Mouse (Mus musculus) c-Kit-positive CD71-positive TER-119-positive erythroid progenitor cells, embryonic 14.5 days (primary cell): ENCODE measurements around the gene Lpxn.

Source experiments
- DNase-seq: peaks from one replicate; pipeline ENCODE4 v3.0.0-alpha.2; 2013; ENCODE audit warnings: low spot score

Gene Lpxn

DNA sequence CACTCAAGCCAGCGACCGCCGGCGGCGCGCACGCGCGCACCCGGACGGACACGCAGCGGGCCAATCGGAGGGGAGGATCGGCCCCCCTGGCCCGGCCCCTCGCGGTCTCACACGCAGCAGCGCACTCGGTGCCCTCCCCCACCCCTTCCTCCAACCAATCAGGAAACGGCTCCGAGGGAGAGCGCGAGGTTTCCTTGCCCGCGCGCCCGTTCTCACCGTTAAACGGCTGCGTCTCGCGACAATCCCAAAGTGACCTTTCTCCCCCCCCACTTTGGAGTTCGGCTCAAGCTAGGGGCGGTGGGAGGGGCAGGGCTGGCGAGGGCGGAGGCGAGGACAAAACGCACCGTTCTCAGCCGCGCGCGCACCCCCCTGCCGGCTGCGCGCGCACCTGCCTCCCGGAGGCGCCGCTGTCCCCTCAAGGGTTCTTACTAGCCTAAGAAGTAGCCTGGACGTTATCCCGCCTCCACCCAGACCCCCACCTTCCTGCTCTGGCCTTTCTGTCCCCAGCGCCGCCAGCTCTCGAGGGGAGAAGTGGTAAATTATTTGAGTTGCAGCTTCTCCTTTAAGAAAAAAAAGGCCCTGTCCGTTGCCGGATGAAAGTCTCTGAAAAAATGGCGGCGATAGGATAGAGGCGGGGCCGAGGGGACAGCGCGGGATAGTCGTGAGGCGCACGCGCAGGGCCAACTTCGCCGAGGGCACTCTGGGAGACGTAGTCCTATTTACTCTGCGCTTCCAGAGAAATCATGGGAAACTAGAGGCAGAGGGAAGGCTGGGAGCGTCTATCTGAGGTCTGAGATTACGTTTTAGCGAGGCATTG, at the start of gene Lpxn, which contains the start of gene Zfp91:
Gene Lpxn (plus strand): TSS at position 683 of the 817 bp plus-strand sequence.
Gene Zfp91 (minus strand): TSS at position 616 of the 817 bp plus-strand sequence.
- peak; percentile 94 for DNase-seq

DNA sequence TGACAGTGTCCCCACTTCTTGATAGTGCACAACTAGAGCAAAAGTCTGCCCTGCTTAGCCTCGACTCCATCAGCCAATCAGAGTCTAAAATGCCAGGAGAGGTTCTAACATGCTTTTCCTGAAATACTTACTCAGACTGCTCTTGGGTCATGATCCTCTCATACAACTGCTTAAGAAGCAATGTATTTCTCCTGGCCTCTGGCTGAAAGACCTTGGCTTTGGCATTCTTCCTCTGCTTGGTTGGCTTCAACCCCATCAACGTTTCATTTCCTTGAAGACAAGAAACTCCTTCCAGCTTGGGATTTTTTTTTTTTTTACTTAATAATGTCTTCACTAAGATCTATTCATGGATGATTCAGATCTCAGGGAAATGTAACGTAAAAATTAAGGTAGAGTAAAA, 39.7 kb upstream of the Lpxn start:
- DNase-seq, result no peak

DNA sequence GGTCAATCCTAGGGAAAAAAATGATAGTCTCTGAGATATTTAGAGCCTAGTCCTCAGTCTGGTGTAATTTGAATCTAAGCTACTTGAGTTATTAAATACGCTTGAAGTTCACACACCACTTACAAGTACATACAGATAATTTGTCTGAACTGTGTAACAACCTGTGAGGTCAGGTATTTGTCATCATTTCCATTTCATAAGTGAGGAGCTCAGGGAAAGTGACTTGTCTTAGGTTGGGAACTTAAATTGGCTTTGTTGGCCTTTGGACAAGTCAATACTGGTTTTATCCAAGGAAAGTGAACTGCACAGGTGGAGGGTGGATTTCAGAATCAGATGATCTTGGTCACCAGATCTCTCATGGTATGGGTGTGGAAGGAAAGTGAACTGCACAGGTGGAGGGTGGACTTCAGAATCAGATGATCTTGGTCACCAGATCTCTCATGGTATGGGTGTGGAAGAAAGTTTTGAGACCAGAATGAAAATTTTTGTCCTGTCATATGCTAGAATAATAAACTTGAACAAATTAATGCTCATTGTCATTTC, 37.0 kb upstream of the Lpxn start:
- no peak for DNase-seq

DNA sequence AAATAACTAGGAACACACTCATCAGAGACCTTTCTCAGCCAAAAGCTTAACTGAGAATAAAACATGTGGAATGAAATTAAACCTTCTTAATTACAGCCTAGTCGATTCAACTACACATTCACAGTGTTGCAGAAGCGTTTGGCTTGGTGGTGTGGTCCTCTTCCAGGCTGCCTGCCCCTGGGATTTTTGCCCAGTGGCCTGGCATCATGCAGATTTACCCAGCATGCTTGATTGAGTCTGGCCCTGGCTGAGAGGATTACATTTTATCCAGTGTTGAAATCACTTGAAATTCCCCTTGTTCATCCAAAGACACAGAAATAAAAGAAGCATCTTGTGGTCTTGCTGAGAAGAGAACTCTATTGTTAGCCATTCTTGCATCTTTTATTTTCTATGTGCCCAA, 36.3 kb upstream of the Lpxn start:
- no peak for DNase-seq

DNA sequence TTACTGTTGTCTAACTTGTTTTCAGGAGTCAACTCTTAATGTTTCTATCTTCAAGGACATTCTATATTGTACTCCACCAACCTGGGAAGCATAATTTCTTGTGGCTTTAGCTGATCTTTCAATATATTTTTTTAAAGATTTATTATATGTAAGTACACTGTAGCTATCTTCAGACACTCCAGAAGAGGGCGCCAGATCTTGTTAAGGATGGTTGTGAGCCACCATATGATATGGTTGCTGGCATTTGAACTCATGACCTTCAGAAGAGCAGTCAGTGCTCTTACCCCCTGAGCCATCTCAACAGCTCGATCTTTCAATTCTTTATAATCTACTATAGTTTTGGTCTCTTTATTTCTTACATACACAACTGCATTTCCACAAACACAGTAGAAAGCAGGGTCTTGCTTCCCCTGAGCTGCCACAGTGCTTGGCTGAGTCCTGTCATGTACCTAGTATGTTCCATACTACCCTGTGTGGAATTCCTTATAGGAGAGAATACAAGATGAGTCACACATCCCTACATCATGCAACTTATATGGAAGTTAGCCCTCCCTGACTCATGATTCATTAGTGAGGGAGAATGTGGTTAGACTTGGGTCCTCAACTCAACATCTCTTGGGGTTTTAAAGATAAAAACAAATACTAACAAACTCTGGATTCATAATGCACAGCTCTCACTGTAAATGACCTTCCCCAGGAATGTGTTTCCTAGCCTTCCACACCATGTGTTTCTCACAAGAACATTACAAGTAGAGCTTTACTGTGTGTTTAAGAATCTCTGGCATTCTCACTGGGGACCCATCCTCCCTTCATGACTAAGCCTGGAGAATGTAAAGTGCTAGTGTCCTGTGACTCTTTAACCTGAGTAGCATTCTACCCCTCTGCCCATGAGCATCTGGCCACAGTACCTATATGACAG, 33.5 kb upstream of the Lpxn start:
- DNase-seq, result no peak

DNA sequence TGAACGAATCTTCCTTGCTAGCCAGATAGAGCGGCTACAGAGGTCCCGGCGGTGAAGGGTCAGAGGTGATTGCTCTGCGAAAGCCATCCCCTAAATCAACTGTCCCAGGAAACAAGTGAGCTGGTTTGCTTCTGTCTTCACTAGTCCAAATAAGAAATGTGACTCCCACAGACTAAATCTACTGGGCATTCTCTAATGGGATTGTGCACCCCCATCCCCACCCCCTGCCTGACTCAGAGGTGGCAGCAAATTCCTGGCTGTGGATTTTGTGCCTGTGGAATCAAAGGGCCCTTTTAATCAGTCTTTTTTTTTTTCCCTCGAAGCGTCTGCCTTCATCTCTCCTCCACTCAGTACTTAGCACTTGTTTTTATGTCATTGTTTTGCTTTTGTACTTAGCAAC, 30.7 kb upstream of the Lpxn start, which contains the start of gene Cntf:
Gene Cntf (minus strand): TSS at position 325 of the 400 bp plus-strand sequence.
- DNase-seq, result no peak

DNA sequence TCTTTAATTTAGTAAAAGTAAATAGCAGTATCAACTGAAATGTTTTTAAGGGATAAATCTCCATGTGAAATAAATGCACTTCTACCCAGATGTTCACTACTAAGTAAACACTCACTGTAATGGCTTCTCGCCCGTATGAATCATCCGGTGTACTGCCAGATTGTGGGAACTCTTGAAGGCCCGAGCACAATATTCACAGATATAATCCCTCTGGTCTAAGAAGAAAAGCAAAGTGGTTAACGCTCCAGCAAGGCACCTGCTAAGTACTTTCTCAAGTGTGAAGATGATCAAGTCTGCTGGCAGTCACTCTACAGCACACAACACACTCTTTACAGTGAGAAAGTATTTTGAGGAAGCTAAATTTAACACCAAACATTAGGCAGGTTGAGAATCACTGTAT, 25.1 kb upstream of the Lpxn start:
- DNase-seq, result no peak

DNA sequence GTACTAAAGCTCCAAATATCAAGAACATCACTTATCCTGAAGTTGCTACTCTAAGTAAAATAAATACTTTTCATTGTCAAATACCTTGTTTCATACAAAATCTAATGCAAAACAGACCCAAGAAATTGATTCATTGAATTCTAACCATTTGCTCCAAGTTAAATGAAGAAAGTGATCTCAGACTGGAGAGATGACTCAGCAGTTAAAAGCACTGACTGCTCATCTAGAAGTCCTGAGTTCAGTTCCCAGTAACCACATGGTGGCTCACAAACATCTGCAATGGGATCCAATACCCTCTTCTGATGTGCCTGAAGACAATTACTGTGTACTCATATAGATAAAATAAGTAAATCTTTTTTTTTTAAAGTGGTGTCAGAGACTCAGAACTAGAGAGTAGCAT, 15.6 kb upstream of the Lpxn start:
- DNase-seq, result no peak

DNA sequence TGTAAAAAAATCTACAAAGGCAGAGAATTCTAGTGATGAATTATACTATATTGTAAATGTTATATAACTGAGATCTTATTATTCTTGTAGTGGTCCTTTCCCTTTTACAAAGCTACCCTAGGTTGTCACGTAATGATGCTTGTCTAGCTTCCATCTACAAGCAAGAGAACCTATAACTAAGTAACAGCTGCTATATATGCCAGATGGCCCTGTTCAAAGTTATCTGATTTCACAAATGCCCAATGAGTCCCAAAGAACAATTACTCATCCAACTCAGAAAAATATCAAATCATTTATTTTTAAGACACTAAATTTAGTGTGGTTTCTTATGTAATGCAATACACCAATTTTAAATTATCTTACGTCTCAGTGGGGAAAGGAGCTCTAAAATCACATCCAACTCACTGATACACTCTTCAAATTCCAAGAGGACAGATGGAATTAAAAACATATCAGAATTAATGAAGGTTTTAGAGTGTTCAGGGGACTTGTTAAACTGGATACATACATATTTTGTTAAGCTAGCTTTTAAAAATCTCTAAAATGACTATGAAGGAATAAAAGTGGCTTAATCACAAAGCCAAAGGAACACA, 9.1 kb upstream of the Lpxn start:
- DNase-seq, result no peak

DNA sequence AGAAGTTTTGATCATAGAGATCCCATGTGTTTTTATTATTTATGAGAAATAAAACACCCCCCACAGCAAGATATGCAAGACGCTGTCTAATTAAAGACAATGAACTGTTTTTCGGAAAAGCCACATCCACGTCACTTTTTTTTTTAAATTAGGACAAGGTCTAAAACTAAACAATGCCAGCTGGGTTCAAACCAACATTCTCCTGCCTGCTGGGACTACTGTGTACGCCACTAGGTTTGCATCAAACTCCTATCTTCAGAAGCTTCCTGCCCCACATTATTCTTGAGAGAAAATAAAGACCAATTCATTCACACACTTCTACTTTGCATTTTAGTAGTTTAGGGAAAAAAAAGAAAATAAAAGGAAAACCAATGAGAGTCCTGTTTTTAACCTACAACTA, 8.3 kb upstream of the Lpxn start:
- DNase-seq, result no peak

DNA sequence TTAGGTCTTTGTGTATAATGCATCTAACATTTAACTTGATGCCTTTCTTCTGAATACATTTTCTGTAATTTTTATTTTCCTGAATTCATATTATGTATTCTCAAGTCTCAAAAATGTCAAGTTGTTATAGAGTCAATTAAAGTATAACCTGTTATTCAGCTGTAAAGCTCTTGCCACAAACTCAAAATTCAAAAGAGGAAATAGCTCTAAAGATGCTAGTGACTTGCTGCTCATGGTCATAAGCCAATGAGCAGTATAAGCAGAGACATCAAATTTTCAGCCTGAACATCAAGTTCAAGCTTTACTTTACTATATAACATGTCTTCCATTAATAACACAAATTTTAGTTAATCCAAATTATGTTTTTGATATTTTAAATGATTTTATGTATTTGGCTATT, 3.6 kb upstream of the Lpxn start:
- no peak for DNase-seq

DNA sequence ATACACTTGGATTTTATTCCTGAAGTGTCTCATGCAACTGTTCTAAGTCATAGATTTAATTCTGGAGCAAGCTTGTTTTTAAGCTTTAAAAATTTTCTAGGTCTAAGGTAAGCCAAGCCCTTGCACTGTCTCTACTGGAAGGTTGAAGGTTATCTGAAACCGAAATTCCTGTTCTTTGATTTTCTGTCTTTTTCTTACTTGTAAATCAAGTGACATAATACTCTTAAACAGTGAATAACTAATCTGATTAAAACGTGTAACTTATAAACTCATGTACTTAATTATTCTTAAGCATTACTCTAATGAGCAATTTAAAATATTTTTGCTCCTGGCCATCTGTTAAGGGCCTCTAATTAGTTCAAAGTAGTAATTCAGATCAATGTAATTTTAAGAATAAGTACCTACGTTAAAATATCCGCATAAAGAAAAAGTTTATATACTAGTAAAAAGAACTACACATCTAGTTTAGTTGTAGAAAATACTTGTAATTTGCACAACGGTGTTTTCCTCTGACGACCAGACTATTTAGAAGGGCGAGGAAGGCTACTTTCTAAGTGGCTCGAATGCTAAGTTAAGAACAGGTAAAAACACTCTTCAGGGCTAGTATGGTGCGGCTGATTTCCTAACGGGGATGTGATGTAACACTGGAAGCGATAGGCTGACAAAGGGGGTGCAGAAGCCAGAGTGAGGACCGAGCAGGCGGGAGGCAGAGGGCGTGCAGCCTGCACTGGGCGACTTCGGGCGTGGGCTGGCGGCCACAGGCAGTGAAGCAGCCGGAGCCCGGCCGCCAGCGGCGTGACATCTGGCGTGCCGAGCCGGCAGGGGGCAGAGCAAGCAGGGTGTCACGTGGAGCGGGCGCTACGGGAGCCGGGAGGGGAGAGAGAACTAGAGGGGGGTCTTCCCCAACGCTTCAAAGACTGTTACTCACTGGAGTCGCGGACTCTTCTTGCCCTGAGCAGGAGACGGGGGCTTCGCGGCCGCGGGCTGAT, 1.6 kb upstream of the Lpxn start:
- DNase-seq, result peak; percentile 81

DNA sequence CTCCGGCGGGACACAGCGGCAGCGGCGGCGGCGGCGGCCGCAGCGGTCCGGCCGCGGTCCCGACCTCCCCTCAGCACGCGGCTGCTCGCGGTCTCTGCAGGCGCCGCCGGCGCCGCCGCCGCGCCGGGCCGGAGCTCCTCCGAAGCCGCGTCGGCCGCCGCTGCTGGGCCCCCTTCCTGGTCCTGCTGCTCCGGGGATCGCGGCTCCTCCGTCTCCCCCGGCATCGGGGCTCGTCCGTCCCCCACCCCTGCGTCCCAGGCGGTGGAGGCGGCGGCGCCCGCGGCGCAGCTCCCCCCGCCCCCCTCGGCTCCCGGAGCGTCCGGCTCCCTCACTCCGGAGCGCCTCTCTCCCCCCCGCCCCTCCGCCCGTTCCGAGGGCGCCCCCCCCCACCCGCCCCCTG, 883 bp upstream of the Lpxn start:
- no peak for DNase-seq

DNA sequence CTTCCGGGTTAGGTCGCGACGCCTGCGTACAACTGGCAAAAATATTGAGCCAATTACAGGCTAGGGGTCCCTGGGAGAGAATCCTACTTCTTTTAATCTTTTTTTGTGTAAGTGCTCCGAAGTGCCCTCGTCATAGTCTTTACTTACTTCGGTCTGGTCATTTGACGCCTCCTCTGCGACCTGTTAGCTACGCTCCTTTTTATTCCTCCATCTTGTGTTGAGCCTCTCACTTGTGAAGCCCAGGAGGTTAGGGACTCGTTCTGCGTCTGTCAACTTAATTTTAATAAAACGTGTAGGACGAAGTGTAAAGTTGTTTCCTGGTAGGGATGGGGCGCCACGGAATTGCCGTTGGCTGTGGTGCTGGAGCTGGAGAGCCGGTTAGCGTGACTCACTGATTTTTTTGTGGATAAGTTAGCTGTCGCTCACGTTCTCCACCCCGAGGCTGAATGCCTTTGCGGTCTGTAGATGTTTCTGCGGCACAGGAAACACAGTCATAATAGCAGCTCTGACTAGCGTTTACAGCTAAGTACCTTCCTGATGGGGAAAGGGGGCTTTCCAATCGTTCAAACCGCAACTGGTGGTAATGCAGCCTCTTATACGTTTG, 437 bp downstream of the Lpxn start:
- peak; percentile 79 for DNase-seq

DNA sequence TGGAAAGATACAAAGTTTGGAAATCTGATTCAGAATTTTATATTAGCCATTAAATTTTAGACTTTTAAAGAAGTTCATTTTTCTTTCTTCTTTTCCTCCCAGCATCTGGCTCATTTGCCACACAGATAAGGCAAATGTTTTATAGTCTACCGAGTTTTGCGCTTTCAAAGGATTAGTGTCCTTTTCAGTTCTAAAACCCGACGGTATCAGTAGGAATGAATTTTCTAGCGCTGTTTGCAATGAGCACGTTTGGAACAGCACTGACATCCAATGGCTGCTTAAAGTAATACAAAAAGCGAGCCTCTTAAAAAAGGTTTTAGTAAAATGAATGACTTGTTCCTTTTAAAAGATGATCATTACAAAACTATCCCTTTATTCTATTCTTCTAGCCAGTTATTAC, 1.1 kb downstream of the Lpxn start:
- DNase-seq, result peak; percentile 49

DNA sequence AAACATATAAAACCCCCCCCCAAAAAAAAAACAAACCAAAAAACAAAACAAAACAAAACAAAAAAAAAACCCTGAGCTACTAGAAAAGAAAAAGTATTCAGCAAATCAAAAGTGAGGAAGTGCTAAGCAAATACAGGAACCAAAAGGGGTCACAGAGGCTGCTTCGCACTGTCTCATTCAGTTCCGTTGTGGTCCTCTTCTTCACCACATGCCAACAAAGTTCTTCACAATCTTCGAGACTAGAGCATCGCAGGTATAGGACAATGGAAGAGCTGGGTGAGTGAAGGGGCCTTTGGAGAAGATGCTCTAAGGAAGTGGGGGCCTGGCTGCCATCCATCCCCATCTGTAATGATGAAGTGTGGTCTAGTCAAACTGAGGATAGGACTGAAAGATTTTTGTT, 2.4 kb downstream of the Lpxn start:
- no peak for DNase-seq

DNA sequence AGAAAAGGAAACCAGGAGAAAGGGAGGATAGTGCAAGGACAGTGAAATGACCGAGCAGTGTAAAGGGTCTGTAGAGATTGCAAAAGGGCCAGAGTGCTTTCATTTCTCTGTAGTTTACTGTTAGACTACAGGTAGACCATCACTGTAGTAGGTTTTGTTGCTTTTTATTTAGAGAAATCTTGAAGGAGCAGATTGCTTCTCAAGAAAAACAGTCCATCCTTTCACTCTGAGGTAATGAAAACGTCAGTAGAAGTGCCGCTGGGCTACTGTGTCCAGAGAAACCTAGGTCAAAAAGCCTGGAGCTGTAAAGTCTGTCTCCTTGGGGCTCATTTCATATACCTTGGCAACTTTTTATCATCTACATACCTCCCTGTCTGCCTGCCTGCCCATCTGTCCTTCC, 3.1 kb downstream of the Lpxn start:
- no peak for DNase-seq

DNA sequence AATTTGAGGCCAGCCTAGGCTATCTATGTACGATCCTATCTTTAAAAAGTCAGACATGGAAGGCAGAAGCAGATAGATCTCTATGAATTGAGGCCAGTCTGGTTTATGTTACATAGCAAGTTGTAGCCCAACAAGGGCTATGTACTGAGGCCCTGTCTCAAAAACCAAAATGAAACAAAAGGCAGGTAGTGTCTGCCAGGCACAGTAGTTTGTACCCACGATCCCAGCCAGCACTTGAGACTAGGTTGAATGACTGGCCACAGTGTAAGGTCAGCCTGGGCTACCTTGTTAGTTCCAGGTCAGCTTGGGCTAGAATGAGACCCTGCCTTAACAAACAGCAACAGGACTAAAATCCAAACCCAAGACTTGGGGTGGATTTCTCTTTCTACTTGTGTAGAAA, 4.6 kb downstream of the Lpxn start:
- DNase-seq, result no peak

DNA sequence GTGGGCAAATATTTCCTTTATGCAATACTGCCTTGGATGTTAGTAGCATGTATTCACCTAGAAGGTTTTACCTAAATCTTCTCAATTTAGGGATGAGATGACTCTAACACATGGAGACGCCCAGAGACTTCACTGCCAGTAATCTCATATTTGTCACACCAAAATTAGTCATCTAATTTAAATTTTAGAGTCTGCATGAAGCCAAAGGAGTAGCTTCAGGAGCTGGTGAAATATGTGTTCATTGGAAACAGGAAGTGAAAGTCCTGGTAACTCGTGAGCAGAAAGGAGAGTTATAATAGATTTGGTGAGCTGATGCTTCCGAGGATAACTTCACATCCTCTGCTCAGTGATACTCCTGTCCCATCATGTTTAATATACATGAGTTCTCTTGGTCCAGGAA, 5.1 kb downstream of the Lpxn start:
- no peak for DNase-seq

DNA sequence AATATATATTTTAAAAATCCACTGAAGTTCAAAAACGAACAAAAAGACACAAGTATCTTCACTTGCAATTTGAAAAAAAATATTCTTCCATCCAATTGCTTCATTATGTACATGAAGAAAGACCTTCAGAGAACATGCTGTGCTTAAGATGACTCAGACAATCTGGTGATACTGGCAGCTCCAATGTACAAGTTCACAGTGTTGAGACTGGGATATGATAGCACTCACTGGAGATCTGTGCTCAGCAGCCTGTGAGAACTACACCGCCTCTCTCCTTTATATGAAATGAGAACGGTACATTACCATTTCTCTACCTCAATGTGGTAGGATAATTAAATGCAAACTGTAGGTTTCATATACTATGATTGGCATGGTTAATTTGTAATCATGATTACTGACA, 6.8 kb downstream of the Lpxn start:
- DNase-seq, result no peak

DNA sequence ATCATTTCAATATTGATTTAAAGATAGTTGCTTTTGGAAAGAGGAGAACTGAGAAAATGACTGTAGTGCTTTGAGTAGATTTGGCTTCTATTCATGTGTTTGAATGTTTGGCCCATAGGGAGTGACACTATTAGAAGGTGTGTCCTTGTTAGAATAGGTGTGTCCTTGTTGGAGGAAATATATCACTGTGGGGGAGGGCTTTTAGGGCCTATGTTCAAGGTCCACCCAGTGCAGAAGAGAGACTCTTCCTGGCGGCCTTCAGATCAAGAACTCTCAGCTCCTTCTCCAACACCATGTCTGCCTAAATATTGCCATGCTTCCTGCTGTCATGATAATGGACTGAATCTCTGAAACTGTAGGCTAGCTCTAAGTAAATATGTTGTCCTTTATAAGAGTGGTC, 8.2 kb downstream of the Lpxn start:
- DNase-seq, result no peak
